Mouse (Mus musculus) cerebellum, postnatal 14 days (tissue): ENCODE measurements around the gene Utp6.
A peak's percentile ranks its signal among the peaks of the same experiment; 100 is the strongest.
"Not testable (repeated sequence)": the region's sequence is repeated elsewhere in the genome, so short reads cannot be mapped to it uniquely, and the experiment has no call there.

Experiments used
- DNase-seq, 2 experiments: peaks; one replicate each; pipeline ENCODE4 v3.0.0; 2021; ENCODE audit warnings: mixed read lengths in 2 of 2

The Utp6 gene

DNA sequence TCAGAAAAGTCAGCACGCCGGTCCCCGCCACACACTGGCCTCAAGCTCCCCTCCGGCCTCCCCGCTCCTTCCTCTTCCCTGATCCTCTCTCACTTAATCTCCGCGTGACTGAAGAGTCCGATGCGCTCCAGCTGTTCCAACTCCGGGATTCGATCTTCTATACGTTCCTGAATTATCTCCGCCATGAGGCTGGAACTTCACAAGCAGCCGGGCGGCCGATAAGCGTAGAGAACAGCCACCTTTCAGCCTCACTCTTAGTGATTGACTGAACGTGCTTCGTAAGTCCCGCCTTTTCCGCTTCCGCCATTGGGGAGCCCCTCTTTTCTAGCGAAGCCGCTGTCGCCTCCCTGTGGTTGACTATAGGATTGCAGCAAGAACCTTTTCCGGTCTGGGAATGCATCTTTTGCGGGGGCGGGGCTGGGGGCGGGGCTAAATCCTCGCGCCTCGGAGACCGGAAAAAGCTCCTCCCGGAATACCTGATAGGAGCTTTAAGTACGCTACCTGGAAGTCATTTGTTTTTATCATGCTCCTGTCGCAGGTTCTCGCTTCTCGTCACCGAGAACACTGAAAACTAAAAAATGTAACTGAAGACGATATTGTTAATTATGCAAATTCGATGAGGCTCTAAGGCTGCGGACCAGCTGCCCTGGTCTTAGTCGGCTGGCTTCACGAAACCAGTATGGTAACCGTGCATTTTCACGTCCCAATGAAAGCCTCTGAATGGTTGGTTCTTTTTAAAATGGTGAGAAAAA is at the start of gene Utp6:
Utp6 (minus strand) TSS at position 266 of the 752 bp plus-strand sequence.
- DNase-seq: peak; percentile 99 to 100

DNA sequence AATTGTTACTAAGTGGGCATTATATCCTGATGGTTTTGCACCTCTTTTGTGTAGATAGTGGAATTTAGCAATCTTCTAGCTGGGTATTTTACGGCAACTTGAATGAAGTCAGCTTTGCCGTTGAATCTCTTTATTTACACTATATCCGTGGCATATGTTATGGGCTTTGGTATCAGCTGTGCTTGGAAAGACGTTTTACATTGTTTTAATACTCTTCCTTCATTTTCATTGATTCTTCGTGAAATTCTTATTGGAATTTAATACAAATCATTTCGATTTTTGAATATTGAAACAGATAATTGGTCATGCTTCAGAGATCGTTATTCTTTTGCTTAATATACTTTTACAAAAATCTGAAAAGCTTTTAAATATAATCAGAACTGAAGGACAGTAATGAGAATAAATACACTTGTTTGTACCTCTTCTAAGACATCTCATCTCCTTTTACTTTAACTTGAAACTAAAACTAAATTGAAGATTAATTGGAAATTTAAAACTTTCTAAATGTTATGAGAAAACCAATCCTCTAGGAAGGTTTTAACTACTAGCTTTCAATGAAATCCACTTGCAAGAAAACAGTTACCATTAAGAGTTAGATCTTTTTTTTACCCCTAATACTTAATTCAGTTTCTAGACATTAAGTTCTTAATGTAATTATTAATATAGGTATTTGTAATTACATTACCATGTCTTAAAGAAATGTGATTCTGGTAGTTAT is 32.2 kb upstream of the Utp6 start:
- no peak for DNase-seq

DNA sequence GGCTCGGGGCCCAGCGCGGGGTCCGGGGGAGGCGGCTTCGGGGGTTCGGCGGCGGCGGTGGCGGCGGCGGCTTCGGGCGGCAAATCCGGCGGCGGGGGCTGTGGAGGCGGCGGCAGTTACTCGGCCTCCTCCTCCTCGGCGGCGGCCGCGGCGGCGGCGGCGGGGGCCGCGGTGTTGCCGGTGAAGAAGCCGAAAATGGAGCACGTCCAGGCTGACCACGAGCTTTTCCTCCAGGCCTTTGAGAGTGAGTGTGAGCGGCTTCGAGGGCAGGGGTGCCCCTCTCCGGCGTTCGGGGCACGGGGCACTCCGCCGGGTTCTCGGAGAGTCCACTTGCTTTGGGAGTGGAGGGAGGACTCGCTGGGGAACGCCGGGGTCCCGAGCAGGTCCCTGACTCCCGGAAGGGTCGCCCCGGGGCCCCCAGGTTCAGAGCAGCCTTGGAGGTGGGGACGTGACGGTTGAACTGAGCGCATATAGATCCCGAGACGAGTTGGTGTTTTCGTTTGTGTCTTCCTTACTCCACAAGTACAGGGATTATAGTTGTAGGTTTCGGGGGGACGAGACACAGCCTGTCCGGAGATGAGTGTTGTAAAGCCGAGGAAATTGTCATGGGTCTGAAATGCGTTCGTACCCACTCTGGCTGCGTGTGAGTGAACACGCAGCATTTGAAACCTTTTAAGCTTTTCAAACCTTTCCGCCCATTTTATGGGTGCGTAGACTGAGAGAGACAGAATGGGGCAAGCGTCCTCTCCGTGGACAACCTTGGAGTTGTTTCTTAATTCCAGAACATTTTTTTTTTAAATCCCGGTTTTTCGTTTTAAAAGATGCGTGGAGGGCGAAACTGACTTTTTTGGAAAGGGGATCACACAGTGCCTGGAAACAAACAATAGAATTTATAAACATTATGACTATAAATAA is 31.4 kb upstream of the Utp6 start:
- peak in 1 of 2 experiments; percentile 83 for DNase-seq

DNA sequence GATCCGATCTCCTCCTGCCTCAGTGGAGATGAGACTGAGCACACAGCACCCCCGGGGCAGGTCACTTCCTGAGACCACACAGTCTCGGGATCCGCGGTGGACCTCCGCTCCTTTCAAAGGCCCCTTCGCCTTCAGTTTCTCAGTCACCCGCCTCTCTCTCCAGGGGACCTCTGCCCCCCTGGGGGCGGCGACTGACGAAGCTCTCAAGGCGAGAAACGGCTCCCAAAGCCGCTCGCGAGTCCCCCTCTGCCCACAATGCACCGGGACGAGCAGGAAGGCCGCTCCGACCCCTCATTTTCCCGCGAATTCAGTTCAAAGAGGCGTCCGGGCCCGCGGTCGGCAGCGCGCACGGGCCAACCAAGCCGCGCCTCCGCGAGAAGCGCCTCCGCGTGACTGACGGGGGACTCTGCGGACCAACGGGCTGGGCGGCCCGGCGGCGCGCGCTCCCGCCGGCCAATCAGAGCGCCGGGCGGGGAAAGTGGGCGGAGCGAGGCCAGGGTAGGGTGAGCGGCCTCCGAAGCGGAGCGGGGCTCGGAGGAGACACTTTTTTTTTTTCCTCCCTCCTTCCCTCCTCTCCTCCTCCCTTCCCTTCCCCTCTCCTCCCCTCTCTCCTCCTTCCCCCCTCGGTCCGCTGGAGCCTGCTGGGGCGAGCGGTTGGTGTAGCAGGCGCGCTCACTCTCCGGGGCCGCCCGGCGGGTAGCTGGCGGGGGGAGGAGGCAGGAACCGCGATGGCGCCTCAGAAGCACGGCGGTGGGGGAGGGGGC is 30.6 kb upstream of the Utp6 start, which contains the start of gene Suz12:
Suz12 (plus strand) TSS at position 515 of the 764 bp plus-strand sequence.
- peak; percentile 96 for DNase-seq

DNA sequence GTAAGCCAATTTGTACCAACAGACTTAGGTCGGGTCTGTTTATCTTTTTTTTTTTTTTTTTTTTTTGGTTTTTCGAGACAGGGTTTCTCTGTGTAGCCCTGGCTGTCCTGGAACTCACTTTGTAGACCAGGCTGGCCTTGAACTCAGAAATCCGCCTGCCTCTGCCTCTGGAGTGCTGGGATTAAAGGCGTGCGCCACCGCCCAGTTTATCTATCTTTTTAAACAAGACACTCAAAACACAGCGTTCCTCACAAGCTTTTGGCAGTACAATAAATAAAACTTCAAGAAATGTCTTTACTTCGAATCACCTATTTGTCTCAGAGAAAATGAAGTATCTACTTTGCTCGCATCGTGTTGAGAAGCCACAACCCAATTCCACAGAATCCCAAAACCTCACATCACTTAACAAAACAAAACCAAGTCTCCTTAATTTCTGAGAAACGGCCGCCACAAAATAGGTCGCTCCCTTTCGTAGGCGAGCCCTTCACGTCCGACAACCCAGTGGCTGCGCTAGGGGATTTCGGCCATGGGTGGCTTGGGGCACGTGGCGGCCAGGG is 29.9 kb upstream of the Utp6 start:
- DNase-seq: no peak

DNA sequence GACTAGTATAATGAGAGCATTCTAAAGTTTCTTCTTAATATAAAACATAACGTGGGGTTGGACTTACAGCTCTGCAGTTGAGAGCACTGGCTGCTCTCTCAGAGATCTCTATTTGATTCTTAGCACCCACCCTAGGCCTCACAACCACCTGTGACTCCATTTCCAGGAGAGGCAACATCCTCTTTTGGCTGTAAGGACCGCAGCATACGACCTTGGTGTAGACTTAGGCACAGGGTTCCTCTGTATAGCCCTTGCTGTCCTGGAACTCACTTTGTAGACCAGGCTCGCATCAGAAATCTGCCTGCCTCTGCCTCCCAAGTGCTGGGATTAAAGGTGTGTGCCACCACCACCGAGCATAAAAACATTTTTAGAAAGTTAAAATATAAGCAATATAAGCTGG is 29.4 kb upstream of the Utp6 start:
- no peak for DNase-seq

DNA sequence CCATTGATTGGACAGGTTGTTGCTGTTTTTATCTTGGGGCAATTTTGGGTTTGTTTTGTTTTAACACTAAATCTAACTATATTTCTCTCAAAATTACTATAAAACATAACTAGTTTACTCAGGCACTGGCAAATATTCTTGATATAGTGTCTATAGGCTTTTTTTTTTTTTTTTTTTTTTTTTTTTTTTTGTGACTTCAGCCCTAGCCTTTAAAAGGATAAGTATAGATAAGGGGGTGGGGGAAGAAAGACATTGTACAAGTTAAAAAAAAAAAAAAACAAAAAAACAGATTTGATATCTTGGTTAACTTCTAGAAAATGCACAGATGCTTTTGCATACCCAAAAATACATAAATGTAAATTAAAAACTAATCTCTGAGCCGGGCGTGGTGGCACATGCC is 27.9 kb upstream of the Utp6 start:
- no peak for DNase-seq

DNA sequence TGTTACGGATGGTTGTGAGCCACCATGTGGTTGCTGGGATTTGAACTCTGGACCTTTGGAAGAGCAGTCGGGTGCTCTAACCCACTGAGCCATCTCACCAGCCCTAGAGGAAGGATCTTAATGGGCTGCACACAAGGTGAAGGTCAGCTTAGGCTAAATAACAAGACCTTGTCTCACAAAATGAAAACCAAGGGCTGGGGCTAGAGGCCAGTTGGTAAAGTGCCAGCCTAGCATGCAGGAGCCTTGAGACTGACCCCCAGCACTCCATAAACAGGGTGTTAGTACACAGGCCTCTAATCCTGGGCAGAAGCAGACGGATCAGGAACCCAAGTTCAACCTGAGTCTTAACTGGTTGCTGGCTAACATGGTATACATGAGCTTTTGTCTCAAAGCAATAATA is 25.7 kb upstream of the Utp6 start:
- no peak for DNase-seq

DNA sequence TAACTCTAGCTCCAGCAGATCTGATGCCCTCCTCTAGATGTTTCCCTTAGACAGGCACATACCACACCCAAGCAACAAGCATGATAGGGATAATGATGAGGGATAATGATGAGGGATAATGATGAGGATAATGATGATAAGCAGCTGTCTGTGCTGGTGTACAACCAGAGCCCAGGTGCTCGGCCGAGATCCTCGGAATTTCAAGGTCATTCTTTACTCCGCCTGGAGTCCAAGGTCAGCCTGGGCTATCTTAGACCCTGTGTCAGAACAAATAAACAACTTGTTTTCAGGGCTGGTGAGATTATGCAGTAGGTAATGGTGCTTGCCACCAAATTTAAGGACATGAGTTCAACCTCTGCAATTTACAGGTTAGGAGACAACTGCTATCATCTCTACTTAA is 24.7 kb upstream of the Utp6 start:
- DNase-seq: no peak

DNA sequence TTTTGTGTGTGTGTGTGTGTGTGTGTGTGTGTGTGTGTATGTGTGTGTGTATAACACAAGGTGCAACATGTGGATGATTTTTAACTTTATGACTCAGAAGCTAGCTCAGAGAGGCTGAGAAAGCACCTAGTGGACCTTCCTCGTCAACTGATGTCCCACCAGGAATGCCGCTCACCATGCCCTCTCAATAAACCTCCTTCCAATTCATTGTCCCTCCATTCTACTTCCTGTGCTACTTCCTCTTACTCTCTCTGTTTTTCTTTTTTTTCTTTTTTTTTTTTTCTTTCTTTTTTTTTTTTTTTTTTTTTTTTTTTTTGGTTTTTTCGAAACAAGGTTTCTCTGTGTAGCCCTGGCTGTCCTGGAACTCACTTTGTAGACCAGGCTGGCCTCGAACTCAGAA is 15.6 kb upstream of the Utp6 start:
- not testable (repeated sequence) for DNase-seq

DNA sequence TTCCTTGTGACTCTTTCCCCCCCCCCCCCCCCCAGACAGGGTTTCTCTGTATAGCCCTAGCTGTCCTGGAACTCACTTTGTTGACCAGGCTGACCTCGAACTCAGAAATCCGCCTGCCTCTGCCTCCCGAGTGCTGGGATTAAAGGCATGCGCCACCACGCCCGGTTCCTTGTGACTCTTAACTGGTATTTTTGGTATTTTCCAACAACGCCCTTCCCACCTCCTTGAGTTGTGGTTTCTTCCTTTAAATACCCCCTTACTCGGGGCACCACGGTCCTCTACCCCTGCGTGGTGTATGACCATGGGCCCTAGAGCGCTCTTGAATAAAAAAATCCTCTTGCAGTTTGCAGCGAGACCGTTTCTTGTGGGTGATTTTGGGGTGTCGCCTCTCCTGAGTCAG is 14.9 kb upstream of the Utp6 start:
- DNase-seq: not testable (repeated sequence)

DNA sequence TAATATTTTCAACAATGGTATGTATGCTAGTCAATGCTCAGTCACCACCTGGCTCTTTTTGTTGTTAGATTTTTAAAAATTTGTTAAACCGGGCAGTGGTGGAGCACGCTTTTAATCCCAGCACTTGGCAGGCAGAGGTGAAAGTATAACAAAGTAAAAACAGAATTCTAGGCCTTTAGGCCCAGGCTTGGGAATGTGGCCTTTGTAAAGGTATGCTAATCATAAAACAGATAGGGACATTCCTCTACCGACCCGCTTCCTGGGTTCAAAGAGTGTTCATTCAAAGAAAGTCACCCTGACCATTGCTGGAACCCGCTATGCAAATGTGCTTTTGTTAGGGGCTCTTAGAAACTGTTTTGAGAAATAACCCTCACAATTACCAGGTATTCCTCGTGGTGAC is 14.5 kb upstream of the Utp6 start:
- DNase-seq: not testable (repeated sequence)

DNA sequence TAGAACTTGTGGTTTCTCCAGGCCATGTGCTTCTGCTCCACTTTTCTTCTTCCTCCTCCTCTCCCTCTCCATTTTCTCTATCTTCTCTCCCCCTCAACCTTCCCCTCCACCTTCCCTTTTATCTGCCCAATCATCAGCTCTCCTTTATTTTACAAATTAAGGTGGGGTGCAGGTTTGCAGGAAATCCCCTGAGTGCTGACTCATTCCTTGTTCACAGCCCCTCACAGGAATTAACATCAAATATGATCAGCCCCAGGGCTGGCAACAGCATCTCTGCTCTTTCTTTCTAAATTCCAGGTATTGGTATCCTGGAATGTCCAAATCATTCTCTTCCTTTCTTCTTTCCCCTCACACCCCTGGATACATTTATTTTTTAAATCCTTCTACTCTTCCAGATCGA is 14.0 kb upstream of the Utp6 start:
- no peak for DNase-seq

DNA sequence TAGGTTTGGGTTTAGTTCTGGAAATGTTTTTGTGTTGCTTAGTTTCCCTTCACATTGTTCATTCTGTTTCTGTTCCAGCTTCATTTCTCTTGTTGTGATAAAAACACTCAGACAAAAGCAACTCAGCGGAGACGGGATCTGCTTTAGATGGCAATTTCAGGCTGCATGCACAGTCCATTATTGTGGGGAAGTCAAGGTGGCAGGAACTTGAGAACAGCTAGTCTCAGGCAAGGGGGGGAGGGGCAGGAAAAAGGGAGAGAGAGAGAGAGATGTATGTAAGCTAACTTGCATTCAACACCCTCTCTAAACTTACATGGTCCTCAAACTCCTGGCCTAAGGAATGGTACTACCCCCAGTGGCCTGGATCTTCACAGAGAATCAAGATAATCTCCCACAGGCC is 13.2 kb upstream of the Utp6 start:
- DNase-seq: no peak

DNA sequence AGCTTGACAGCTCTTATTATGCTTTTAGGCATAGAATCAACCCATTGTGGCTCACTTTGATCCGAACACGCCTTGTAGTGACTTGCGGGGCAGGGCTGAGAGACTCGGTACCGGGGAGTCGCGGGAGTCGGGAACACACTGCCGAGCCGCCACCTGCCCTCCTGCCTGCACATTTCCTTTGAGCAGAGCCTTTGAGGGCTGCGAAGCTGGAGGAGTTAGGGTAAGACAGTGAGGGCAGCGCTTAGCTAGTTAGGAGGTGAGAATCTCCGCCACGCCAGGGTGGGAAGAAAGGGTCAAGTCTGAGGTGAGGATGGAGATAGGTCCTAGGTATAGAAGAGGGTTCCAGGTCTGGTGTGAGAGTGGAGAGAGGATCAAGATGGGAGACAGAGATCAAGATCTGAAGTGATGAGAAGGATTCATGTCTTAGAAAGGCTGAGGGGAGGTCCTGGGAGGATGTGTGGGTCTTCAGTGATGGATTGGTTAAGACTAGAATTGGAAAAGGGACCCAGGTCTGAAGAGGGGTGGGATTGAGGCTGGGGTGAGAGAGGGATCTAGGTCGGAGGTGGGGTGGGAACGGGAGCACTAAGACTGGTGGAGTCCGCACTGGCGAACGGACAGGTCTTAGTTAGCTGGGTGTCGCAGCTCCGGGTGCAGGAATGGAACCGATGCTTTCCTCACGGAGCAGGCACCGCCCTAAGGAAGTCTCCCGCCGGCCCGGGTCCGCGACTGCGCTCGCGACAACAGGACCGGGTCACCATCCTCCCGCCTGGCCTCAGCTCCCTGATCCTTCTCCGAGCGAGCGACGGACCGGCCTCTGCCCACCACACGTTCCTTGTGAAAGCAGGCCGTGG is 11.7 kb upstream of the Utp6 start:
- DNase-seq: peak; percentile 59 to 63

DNA sequence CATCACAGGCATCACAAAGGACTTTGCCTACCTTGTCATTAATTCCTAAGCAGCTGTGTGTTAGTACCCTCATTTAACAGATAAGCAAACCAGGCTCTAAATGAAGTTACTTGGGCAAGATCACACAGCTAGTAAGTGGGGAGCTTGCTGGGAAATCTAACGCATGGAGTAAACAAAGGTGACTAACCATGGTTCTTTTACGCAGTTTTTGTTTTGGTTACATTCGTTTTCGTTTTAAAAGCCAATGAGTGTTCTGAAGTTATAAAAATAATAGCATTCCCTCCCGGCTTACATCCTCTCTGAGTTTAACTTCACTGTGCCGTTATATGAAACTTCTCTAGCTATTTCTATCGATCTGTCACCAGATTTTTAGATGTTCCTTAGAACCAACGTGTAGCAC is 10.9 kb upstream of the Utp6 start:
- no peak for DNase-seq

DNA sequence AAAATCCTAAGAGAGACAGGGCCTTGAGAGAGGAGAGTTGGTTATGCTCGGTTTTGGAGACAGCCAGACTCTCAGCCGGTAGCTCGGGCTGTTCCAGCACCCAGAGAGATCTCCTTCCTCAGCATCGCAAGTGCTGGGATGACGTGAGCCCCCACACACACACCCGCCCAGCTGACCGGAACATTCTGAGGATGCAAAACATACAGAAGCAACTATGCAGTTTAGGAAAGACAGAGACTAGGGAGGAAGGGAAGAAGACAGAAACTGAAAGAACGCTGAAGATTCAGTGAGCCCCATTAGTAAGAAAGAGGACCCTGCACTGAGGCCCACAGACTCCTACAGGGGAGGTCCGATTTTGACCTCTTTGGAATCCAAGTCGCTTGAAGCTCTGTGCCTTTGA is 5.6 kb upstream of the Utp6 start:
- no peak for DNase-seq

DNA sequence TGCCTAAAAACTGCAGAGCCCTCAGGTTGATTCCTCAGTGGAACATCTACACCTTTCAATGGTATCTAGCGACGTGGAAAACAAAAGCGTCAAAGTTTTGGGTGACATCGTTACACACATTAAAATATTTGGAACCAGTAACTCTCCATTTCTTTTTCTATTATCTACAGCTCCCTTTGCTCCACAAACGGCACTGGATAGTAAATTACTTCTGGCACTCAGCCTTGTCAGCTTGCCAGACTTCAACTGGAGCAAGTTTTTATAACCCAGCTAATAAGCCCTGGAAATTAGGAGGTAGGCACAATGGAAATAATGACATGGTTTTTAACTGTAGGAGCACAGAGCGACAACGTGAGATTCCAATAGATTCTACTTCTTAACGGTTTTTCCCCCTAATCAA is 3.7 kb upstream of the Utp6 start:
- peak; percentile 30 to 40 for DNase-seq

DNA sequence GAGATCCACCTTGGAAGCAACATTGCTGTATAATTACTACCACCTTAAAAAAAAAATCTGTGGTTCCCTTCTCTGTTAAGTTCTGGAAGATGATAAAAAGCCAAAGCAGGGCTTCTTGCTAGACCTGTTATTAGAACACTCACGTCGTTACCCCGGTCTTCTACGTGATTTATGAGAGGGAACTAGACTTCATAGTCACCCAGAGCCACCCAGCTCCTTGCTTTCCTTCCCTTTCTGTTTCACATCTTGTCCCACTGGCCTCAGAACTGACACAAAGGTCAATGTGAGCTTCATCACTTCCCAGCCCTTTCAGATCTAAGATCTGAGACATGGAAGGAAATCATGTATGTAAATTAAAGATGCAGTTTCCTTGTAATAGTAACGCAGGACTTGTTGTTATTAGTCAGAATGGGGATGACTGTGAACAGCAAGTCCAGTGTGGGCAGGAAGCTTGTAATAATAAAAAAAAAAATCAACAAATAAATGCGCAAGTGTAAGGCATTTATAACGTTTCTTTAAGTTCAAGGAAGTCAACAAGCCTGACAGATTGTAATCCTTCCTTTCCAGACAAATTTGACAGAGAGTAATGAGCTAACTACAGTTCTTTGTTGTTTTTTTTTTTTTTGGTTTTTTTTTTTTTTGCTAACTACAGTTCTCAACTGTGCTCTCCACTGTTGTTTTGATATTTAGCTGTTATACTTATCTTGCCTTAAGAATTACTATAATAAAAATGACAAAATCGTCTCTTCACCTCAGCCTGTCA is 1.2 kb upstream of the Utp6 start:
- no peak for DNase-seq

DNA sequence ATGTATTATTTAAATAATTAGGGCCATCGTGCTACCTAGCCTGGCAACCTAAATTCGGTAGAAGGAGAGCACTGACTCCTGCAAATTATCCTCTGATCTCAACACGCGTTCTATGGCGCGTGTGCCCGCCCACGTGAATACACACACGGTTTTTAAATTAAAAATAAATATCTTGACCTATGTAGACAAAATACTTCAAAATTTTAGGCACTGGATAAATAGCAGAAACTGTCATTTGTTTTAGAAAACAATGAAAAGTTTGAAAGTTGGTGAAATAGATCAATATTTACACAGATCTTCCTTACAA is 640 bp upstream of the Utp6 start:
- no peak for DNase-seq
